8 mouse cellular contexts compared by ENCODE assay signal in genomic region chr11:117129473-117129872, GRCm38 (mm10). TPM values are rescaled to one million over a fixed set of nuclear protein-coding genes. Genes with fewer than 3 reads are reported as not detected.
DNase-seq lines count a peak whose midpoint lies in the region; ATAC-seq lines count a peak whose summit lies in the region.

No protein-coding gene starts in this region.

- no peak overlapping the region for H3K4me3 ChIP-seq in kidney, embryonic 16.5 days (ENCODE audit: low read length)
- no peak overlapping the region for H3K4me3 ChIP-seq in hindbrain, embryonic 13.5 days

- no peaks in the 10 kb centered on the region for H3K9me3 ChIP-seq in kidney, embryonic 16.5 days (ENCODE audit: low read length)
- H3K9me3 ChIP-seq in hindbrain, embryonic 13.5 days = no peaks in the 10 kb centered on the region

- WGBS in kidney, embryonic 16.5 days = 52% methylated on average over 11 of the region's 11 CpGs
- WGBS in hindbrain, embryonic 13.5 days = 55% methylated on average over 11 of the region's 11 CpGs

- H3K4me1 ChIP-seq in kidney, embryonic 16.5 days (ENCODE audit: insufficient read depth, low read length) = peaks cover 49% of the 10 kb centered on the region
- peaks cover 50% of the 10 kb centered on the region for H3K4me1 ChIP-seq in hindbrain, embryonic 13.5 days (replicated peaks)

- no peak for DNase-seq in kidney, adult 11 months
- DNase-seq in MN1 (ENCODE audit: low spot score) = peak; percentile 63
- peak; percentile 75 for DNase-seq in cerebellum, adult 11-12 months
- no peak for DNase-seq in thymus, postnatal 14 days
- no peak for DNase-seq in ovary, postnatal 36 days (ENCODE audit: low spot score)
- DNase-seq in adrenal gland, postnatal 10 days = no peak

- 0 out of 2 replicates have a peak overlapping the region, but pooled peaks have one; percentile 32 for H3K27ac ChIP-seq in kidney, embryonic 16.5 days (ENCODE audit: low read length)
- H3K27ac ChIP-seq in hindbrain, embryonic 13.5 days = no peak overlapping the region; the same call in 1 of the 2 replicates

- peak overlapping the region; percentile 44 for H3K9ac ChIP-seq in kidney, embryonic 16.5 days (replicated peaks; ENCODE audit: low read length)
- H3K9ac ChIP-seq in hindbrain, embryonic 13.5 days = 0 out of 2 replicates have a peak overlapping the region, but pooled peaks have one; percentile 8

- H3K27me3 ChIP-seq in kidney, embryonic 16.5 days (ENCODE audit: insufficient read depth, low read length) = no peaks in the 10 kb centered on the region
- no peaks in the 10 kb centered on the region for H3K27me3 ChIP-seq in hindbrain, embryonic 13.5 days

- H3K4me2 ChIP-seq in kidney, embryonic 16.5 days (replicated peaks; ENCODE audit: low read depth, low read length) = no peak overlapping the region
- H3K4me2 ChIP-seq in hindbrain, embryonic 13.5 days = no peak overlapping the region

- H3K36me3 ChIP-seq in kidney, embryonic 16.5 days (ENCODE audit: insufficient read depth, low read length) = peaks cover 14% of the 10 kb centered on the region
- peaks cover 18% of the 10 kb centered on the region for H3K36me3 ChIP-seq in hindbrain, embryonic 13.5 days

- 0 out of 2 replicates have a peak, but pooled peaks have one; percentile 47 for ATAC-seq in kidney, embryonic 16.5 days (ENCODE audit: low FRiP score, low TSS enrichment)
- ATAC-seq in hindbrain, embryonic 13.5 days (ENCODE audit: low FRiP score) = no peak

RNA-seq across cellular contexts. Expression of gene Sec14l1, which starts 14.5 kb away (rescaled TPM):
- 91.5 and 92.9 TPM in 2 replicates for polyA plus RNA-seq in kidney, embryonic 16.5 days (2015; fragmentation: Nextera tagmentation; extraction: Ambion mirVana)
- polyA plus RNA-seq in hindbrain, embryonic 13.5 days (2015; fragmentation: Nextera tagmentation; extraction: Ambion mirVana) = 63.3 and 65.9 TPM in 2 replicates
- total RNA-seq in adrenal gland, postnatal 10 days (2021) = 100 to 1,000 TPM; 101 to 113 TPM

Comparison
In these comparisons a context has a peak if more than half of its experiments do, and no peak if none do; other contexts are left out.
1. DNase-seq: peak in MN1 (single experiment) and cerebellum, adult 11-12 months (single experiment); none in kidney, adult 11 months (single experiment), thymus, postnatal 14 days (single experiment), ovary, postnatal 36 days (single experiment) and adrenal gland, postnatal 10 days (single experiment).